9 mouse cellular contexts compared by ENCODE assay signal in genomic region chr7:97416906-97417777, GRCm38 (mm10). TPM values are rescaled to one million over a fixed set of nuclear protein-coding genes. Genes with fewer than 3 reads are reported as not detected.
DNase-seq lines count a peak whose midpoint lies in the region; ATAC-seq and TF ChIP-seq lines count a peak whose summit lies in the region.
"Had no signal": no experiment of that assay in that cellular context is flagged by ENCODE, and none has a peak within 500 bp of the region (broad histone marks: within the 10 kb centered on the region; RNA-seq: fewer than 3 reads in every experiment).

TSS of gene Thrsp (minus strand) at chr7:97417730.

- intact Hi-C loops in left cerebral cortex, postnatal 10 days (cut with DNase I) = no loop called here

- H3K4me1 ChIP-seq in liver, adult 2 months (ENCODE audit: control insufficient read depth, insufficient read depth, low read length) = peaks cover 36% of the 10 kb centered on the region
- 0 out of 2 replicates have a peak, but pooled peaks cover 12% of the 10 kb centered on the region for H3K4me1 ChIP-seq in liver, embryonic 12.5 days
- H3K4me1 ChIP-seq in hindbrain, postnatal 0 days (ENCODE audit: insufficient read depth, low read length) = peaks cover 8% of the 10 kb centered on the region

- peak within 1 kb of the TSS; percentile 85 for H3K9ac ChIP-seq in liver, adult 2 months (ENCODE audit: low read depth, low read length)
- no peak within 1 kb of the TSS for H3K9ac ChIP-seq in liver, embryonic 12.5 days
- 0 out of 2 replicates have a peak within 1 kb of the TSS, but pooled peaks have one; percentile 5 for H3K9ac ChIP-seq in hindbrain, postnatal 0 days (replicated peaks; ENCODE audit: low read length)

- peak; percentile 99 for DNase-seq in liver, adult 2 months (ENCODE audit: extremely low read depth, low read depth, low spot score)
- DNase-seq in adrenal gland, postnatal 36 days = peak; percentile 83 to 85
- peak; percentile 57 to 76 for DNase-seq in frontal cortex, postnatal 14 days (ENCODE audit: low spot score in 2 of 2)
- DNase-seq in hindbrain, postnatal 0 days (ENCODE audit: low spot score) = peak; percentile 89
- peak; percentile 81 to 82 for DNase-seq in left cerebral cortex, postnatal 10 days (ENCODE audit: extremely low spot score in 1 of 2, low spot score in 2 of 2)
- peak; percentile 50 for DNase-seq in right cerebral cortex, postnatal 4 days
- no peak for DNase-seq in spleen, adult 12 weeks (ENCODE audit: low spot score)

- TF ChIP-seq POLR2A in liver, adult 2 months (IDR thresholded peaks at IDR 0.05; ENCODE audit: extremely low read depth, insufficient read depth, low read length) = peak; percentile 97

- 21% methylated on average over 25 of the region's 25 CpGs for WGBS in liver, adult 2 months
- 69% methylated on average over 25 of the region's 25 CpGs for WGBS in liver, embryonic 12.5 days (ENCODE audit: insufficient replicate concordance)
- 58% methylated on average over 25 of the region's 25 CpGs for WGBS in hindbrain, postnatal 0 days

- H3K79me2 ChIP-seq in liver, adult 2 months (ENCODE audit: control insufficient read depth, insufficient read depth, low read length) = peaks cover 8% of the 10 kb centered on the region; the same call in 1 of the 2 replicates

- no peak for ATAC-seq in liver, embryonic 12.5 days
- ATAC-seq in hindbrain, postnatal 0 days = peak; percentile 90

- peak; percentile 27; the same call in 1 of the 2 replicates for TF ChIP-seq CTCF in liver, adult 2 months (IDR thresholded peaks at IDR 0.05; ENCODE audit: low read depth, low read length)
- TF ChIP-seq CTCF in hindbrain, postnatal 0 days (IDR thresholded peaks at IDR 0.05; ENCODE audit: low read depth) = no peak

- H3K4me3 ChIP-seq in liver, adult 2 months (ENCODE audit: insufficient read depth, low read depth, low read length) = peak within 1 kb of the TSS; percentile 74
- H3K4me3 ChIP-seq in liver, embryonic 12.5 days = no peak within 1 kb of the TSS
- peak within 1 kb of the TSS; percentile 18 for H3K4me3 ChIP-seq in hindbrain, postnatal 0 days (ENCODE audit: low read length)

- no peaks in the 10 kb centered on the region for H3K27me3 ChIP-seq in liver, adult 2 months (ENCODE audit: control insufficient read depth, insufficient read depth, low read length)
- H3K27me3 ChIP-seq in liver, embryonic 12.5 days (replicated peaks) = no peaks in the 10 kb centered on the region
- no peaks in the 10 kb centered on the region for H3K27me3 ChIP-seq in hindbrain, postnatal 0 days (ENCODE audit: insufficient read depth, low read length)

- no peak within 1 kb of the TSS for H3K4me2 ChIP-seq in liver, embryonic 12.5 days
- H3K4me2 ChIP-seq in hindbrain, postnatal 0 days (ENCODE audit: low read depth, low read length) = peak within 1 kb of the TSS; percentile 46

- peaks cover 25% of the 10 kb centered on the region for H3K36me3 ChIP-seq in liver, adult 2 months (ENCODE audit: control insufficient read depth, insufficient read depth, low read length)
- H3K36me3 ChIP-seq in liver, embryonic 12.5 days = peaks cover 4% of the 10 kb centered on the region; the same call in 1 of the 2 replicates
- peaks cover 4% of the 10 kb centered on the region; the same call in 1 of the 2 replicates for H3K36me3 ChIP-seq in hindbrain, postnatal 0 days (ENCODE audit: insufficient read depth, low read length)

- H3K9me3 ChIP-seq in liver, embryonic 12.5 days (replicated peaks) = no peaks in the 10 kb centered on the region
- no peaks in the 10 kb centered on the region for H3K9me3 ChIP-seq in hindbrain, postnatal 0 days (ENCODE audit: low read length)

- H3K27ac ChIP-seq in liver, adult 2 months (replicated peaks; ENCODE audit: insufficient read depth, low read depth, low read length) = peak within 1 kb of the TSS; percentile 93
- no peak within 1 kb of the TSS for H3K27ac ChIP-seq in liver, embryonic 12.5 days
- H3K27ac ChIP-seq in hindbrain, postnatal 0 days = peak within 1 kb of the TSS; percentile 69

RNA-seq across cellular contexts. Expression of gene Thrsp, which starts in this region (rescaled TPM):
- 292 and 1,156 TPM in 2 replicates for total RNA-seq in liver, adult 2 months (2014; rRNA removed)
- 247 and 275 TPM in 2 replicates for polyA plus RNA-seq in liver, adult 2 months (2012; rRNA removed)
- polyA plus RNA-seq in liver, embryonic 12.5 days (2016; fragmentation: Nextera tagmentation; extraction: Ambion mirVana) = 0.13 TPM in 1 of 2 replicates, not detected in the other
- 1,000 to 10,000 TPM in 1 of 2 experiments, 100 to 1,000 TPM in 1; 749 to 1,266 TPM for total RNA-seq in adrenal gland, postnatal 36 days (2021)
- total RNA-seq in hindbrain, postnatal 0 days (2014; rRNA removed) = 5.2 and 6.4 TPM in 2 replicates
- 6.3 and 7.7 TPM in 2 replicates for polyA plus RNA-seq in hindbrain, postnatal 0 days (2015; fragmentation: Nextera tagmentation; extraction: Ambion mirVana)
- total RNA-seq in left cerebral cortex, postnatal 10 days (2021) = 1 to 10 TPM; 4.7 to 8.4 TPM
- total RNA-seq: MEL had no signal

Comparison
In these comparisons a context has a peak if more than half of its experiments do, and no peak if none do; other contexts are left out.
1. RNA of gene Thrsp (total RNA-seq): 749 to 1,266 TPM in adrenal gland, postnatal 36 days and 292 to 1,156 TPM in liver, adult 2 months; 4.7 to 8.4 TPM in left cerebral cortex, postnatal 10 days and 5.2 to 6.4 TPM in hindbrain, postnatal 0 days; every median in the first group is over 10 times any median in the second.
2. RNA of gene Thrsp (polyA plus RNA-seq): 247 to 275 TPM in liver, adult 2 months; 6.3 to 7.7 TPM in hindbrain, postnatal 0 days and 0.13 TPM in liver, embryonic 12.5 days; every median in the first group is over 10 times any median in the second.